Mouse (Mus musculus) heart, postnatal 0 days (tissue): ENCODE data around the gene Phospho1.

Experiments
- CTCF ChIP-seq: IDR thresholded peaks from 2 replicates; pipeline ENCODE4 v1.5.1; 2016; ENCODE audit warnings: antibody characterized with exemption, control low read depth, low read depth
- EP300 ChIP-seq: IDR thresholded peaks from 2 replicates; pipeline ENCODE4 v1.6.1; 2016; ENCODE audit warnings: antibody characterized with exemption, low read depth

- TF ChIP-seq EP300 (no peak), CTCF (no peak)
Observed at GRCm38 (mm10) chr11:95842953-95843352, 18.7 kb downstream of the Phospho1 start.
